Mouse (Mus musculus) limb, embryonic 15.5 days (tissue): Measurements from ENCODE around the gene Atp6v0a1. TPM values are rescaled to one million over a fixed set of nuclear protein-coding genes. Genes with fewer than 3 reads are reported as not detected.

Source experiments
- microRNA-seq: library from miRNA; unstranded; fragments of <30 nt; microRNA quantifications from one replicate; pipeline ENCODE4, GENCODE M21; 2016
- polyA plus RNA-seq: library from polyadenylated mRNA; unstranded; fragments of >200 nt; fragmentation: Nextera tagmentation; extraction: Ambion mirVana; gene quantifications from 2 replicates; pipeline ENCODE4 v1.2.1, GENCODE M21; 2015

The Atp6v0a1 gene
- polyA plus RNA-seq, 1 experiment from 2014 or later = 43.6 TPM

Small RNA genes lying within 50 kb of the gene (microRNA-seq; reads per million reads assigned to microRNA genes)
- not detected for gene Mir6928

Other genes starting within 250 kb of the Atp6v0a1 start
- gene Kcnh4, start 249.5 kb upstream of the Atp6v0a1 start, polyA plus RNA-seq = not detected in 2 replicates
- not detected in 2 replicates for gene Hcrt, start 246.5 kb upstream of the Atp6v0a1 start, polyA plus RNA-seq
- gene Ghdc, start 238.5 kb upstream of the Atp6v0a1 start, polyA plus RNA-seq = 7.5 and 8.2 TPM in 2 replicates
- 23.4 and 25.5 TPM in 2 replicates for gene Stat5b, start 158.7 kb upstream of the Atp6v0a1 start, polyA plus RNA-seq
- 9.4 and 12.0 TPM in 2 replicates for gene Stat5a, start 150.1 kb upstream of the Atp6v0a1 start, polyA plus RNA-seq
- 72.9 and 85.2 TPM in 2 replicates for gene Stat3, start 69.9 kb upstream of the Atp6v0a1 start, polyA plus RNA-seq
- gene Cavin1, start 38.6 kb upstream of the Atp6v0a1 start, polyA plus RNA-seq = 368 and 413 TPM in 2 replicates
- 12.7 and 16.4 TPM in 2 replicates for gene Naglu, start 60.6 kb downstream of the Atp6v0a1 start, polyA plus RNA-seq
- 0.14 TPM in 1 of 2 replicates, not detected in the other for gene Hsd17b1, start 69.0 kb downstream of the Atp6v0a1 start, polyA plus RNA-seq
- 40.3 TPM in 2 replicates for gene Coasy, start 73.1 kb downstream of the Atp6v0a1 start, polyA plus RNA-seq
- gene Mlx, start 77.8 kb downstream of the Atp6v0a1 start, polyA plus RNA-seq = 51.7 and 53.8 TPM in 2 replicates
- 27.4 and 28.0 TPM in 2 replicates for gene Psmc3ip, start 86.0 kb downstream of the Atp6v0a1 start, polyA plus RNA-seq
- gene Retreg3, start 110.4 kb downstream of the Atp6v0a1 start, polyA plus RNA-seq = 20.6 and 28.0 TPM in 2 replicates
- 62.7 and 65.6 TPM in 2 replicates for gene Tubg1, start 110.5 kb downstream of the Atp6v0a1 start, polyA plus RNA-seq
- gene Tubg2, start 146.5 kb downstream of the Atp6v0a1 start, polyA plus RNA-seq = 5.7 and 6.8 TPM in 2 replicates
- 1.2 and 1.4 TPM in 2 replicates for gene Cntnap1, start 161.1 kb downstream of the Atp6v0a1 start, polyA plus RNA-seq
- 21.7 and 22.1 TPM in 2 replicates for gene Plekhh3, start 161.9 kb downstream of the Atp6v0a1 start, polyA plus RNA-seq
- 0.14 and 0.36 TPM in 2 replicates for gene Ccr10, start 166.0 kb downstream of the Atp6v0a1 start, polyA plus RNA-seq
- gene Ezh1, start 217.0 kb downstream of the Atp6v0a1 start, polyA plus RNA-seq = 15.6 and 17.6 TPM in 2 replicates
- 99.6 and 110 TPM in 2 replicates for gene Ramp2, start 236.6 kb downstream of the Atp6v0a1 start, polyA plus RNA-seq
- gene Vps25, start 244.3 kb downstream of the Atp6v0a1 start, polyA plus RNA-seq = 112 and 120 TPM in 2 replicates